Mouse (Mus musculus) brain, embryonic 14.5 days (tissue): ENCODE measurements around the gene Ccdc183.

Experiments used
- CTCF ChIP-seq: fragments of 200-500 bp; IDR thresholded peaks from 2 replicates; pipeline ENCODE4 v1.5.1; 2012; ENCODE audit warnings: inconsistent platforms, mild to moderate bottlenecking, moderate library complexity, borderline replicate concordance; ENCODE audit not compliant: insufficient read depth, insufficient read length; ENCODE audit errors: extremely low read depth
- POLR2A ChIP-seq: fragments of 200-500 bp; IDR thresholded peaks from 2 replicates; pipeline ENCODE4 v1.6.1; 2012; ENCODE audit warnings: mild to moderate bottlenecking, inconsistent platforms, borderline replicate concordance; ENCODE audit not compliant: poor library complexity, insufficient read depth, insufficient read length, severe bottlenecking; ENCODE audit errors: extremely low read depth

DNA sequence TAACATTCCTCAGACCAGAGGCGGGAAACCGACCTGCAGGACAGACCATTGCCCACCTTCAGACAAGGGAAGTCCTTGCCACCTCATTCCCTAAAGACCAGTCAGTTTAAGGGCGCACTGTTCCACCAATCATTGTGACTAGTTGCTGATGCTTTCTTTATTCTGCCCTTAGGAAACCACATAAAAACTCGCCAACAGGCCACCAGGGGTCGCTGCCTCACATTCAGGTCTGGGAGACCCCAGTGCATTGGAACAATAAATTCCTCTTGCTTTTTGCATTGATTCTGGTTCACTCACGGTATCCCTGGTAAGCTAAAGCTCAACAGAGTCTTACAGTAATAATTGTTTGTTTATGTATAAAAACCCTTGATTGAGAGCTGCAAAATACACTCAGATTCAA, 22.4 kb upstream of the Ccdc183 start:
- TF ChIP-seq POLR2A (no peak), CTCF (peak; percentile 72; the same call in 1 of the 2 replicates)
